Mouse (Mus musculus) lung, adult 18-20 months (tissue): Measurements from ENCODE around the gene Krtap24-1.

Experiments
- DNase-seq, 2 experiments: peaks; one replicate each; pipeline ENCODE4 v3.0.0; 2022; ENCODE audit warnings: mixed read lengths in 2 of 2

The Krtap24-1 gene

GRCm38 (mm10) chr16:88563045-88563913, 48.8 kb downstream of the Krtap24-1 start, which contains the start of gene Cldn8:
TSS of gene Cldn8 (minus strand) at chr16:88563183.
- peak; percentile 34 to 70 for DNase-seq

DNA sequence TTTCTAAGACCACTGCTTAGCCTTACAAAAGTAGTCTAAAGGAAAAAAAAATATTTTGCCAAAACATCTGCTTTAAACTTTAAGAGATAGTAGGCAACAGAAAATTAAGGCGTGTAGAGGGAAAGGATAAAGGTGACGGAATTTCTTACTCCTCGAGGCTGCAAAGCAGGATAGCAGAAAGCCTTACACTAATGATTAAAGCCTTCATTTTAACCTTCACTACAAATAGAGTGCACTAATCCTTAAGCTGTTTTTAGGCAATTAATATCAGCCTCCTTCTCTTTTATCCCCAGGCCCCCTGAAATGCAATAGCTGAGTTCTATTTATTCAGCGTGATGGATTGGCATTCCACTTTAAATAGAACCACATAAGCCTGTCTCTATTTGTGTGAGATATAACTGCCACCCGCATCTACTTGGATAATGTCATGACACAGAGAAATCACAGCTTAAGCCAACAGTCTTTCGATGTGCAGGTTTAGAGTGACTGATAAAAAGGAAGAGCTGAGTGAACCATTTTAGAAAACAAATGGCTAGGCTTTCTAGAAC, 50.4 kb downstream of the Krtap24-1 start:
- DNase-seq: no peak
